Mouse (Mus musculus): ENCODE measurements around the gene Vegfb.

DNA sequence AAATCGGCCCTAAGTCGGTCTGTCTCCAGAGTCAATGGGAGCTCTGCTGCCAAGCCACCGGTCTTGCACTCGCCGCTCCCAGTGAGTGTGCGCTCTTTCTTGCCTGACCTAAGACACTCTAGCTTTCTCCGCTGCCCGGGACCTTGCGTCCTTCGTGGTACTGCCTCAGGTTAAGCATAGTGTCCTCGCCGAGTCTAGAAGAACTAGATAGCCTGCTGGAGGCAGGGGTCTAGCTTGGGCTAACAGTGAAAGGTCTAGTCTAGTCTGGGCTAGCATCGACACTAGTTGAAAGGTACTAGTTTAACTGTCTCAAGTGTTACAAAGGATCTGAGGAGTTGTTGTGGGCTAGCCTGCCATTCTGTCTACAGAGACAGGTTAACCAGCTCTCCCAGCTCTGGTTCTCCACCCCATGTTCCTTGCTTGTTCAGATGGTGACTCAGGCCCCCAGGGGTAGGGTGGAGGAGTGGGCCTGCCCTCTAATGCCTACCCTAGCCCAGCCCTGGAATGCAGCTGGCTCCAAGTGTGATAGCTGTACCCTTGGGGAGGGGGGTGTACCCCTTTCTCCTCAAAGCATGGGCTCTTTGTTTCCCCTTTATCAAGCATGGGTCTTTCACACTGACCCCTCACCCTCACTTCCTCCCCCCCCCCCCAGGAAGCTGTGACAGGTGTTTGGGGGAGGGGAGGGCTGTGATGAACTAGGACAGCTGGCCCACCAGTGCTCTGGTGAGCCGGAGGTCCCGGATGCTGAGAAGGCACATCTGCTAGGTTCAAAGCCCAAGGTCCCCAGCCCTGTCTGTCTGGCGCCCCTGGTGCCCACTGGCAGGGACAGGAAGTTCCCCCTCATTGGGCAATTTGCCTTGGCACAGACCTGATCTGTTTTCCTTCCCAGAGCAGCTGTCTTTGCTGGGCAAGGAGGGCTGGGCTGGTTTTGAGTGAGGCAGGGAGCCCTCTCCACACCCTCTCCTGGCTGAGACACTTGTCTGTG, 11.6 kb downstream of the Vegfb start, which contains the start of gene Plcb3:
- TF ChIP-seq CTCF (IDR thresholded peaks at IDR 0.05; ENCODE audit: low read depth) (peak; percentile 38), EP300 (IDR thresholded peaks at IDR 0.05; ENCODE audit: low read depth) (no peak)
